Mouse (Mus musculus) left cerebral cortex, adult 2 months (tissue): ENCODE data around the gene Pnpla1. TPM values are rescaled to one million over a fixed set of nuclear protein-coding genes. Genes with fewer than 3 reads are reported as not detected.
A peak's percentile ranks its signal among the peaks of the same experiment; 100 is the strongest.

ENCODE experiments used
- DNase-seq, 2 experiments: peaks; one replicate each; pipeline ENCODE4 v3.0.0; 2021 to 2022; ENCODE audit warnings: low spot score in 2 of 2, mixed read lengths in 1 of 2; ENCODE audit errors: extremely low spot score in 1 of 2
- H3K27ac ChIP-seq: fragments of 200-600 bp; 2 replicates; pipeline ENCODE4 v1.8.1; 2022
- H3K4me3 ChIP-seq: fragments of 200-600 bp; 2 replicates; pipeline ENCODE4 v1.8.1; 2022
- CTCF ChIP-seq: fragments of 200-600 bp; IDR thresholded peaks from 2 replicates; pipeline ENCODE4 v1.8.1; 2022; ENCODE audit warnings: antibody characterized with exemption, mild to moderate bottlenecking, moderate library complexity
- intact Hi-C: fragments of 180-260 bp; cut with DNase I; formaldehyde crosslinking; loops from one replicate; pipeline ENCODE4 v1.15.1; 2025
- total RNA-seq, 2 experiments: library from RNA; stranded (reverse); gene quantifications; 2 replicates each; pipeline ENCODE4 v1.2.3; 2021

Pnpla1 gene
- total RNA-seq, 2 experiments from 2014 or later = 0.61 to 0.66 TPM

- Histone ChIP-seq H3K4me3 (no peak overlapping the region), H3K27ac (no peak overlapping the region)
- intact Hi-C loops = no loop called here
- DNase-seq = no peak
- no peak for TF ChIP-seq CTCF
Measured at GRCm38 (mm10) chr17:28850511-28850910, 7.7 kb upstream of the Pnpla1 start.

GRCm38 (mm10) chr17:28854377-28854776, 3.8 kb upstream of the Pnpla1 start:
- no peak for TF ChIP-seq CTCF
- intact Hi-C loops = no loop called here
- Histone ChIP-seq H3K27ac (no peak overlapping the region), H3K4me3 (no peak overlapping the region)
- no peak for DNase-seq

GRCm38 (mm10) chr17:28855166-28855885, 2.9 kb upstream of the Pnpla1 start:
- TF ChIP-seq CTCF = peak; percentile 53
- Histone ChIP-seq H3K4me3 (no peak overlapping the region), H3K27ac (no peak overlapping the region)
- intact Hi-C loops = no loop called here
- no peak for DNase-seq

- intact Hi-C loops = no loop called here
- Histone ChIP-seq H3K27ac (no peak overlapping the region), H3K4me3 (no peak overlapping the region)
- no peak for TF ChIP-seq CTCF
- DNase-seq = no peak
Measured at GRCm38 (mm10) chr17:28856030-28856429, 2.2 kb upstream of the Pnpla1 start.

GRCm38 (mm10) chr17:28863926-28864325, 5.7 kb downstream of the Pnpla1 start:
- DNase-seq = no peak
- Histone ChIP-seq H3K27ac (no peak overlapping the region), H3K4me3 (no peak overlapping the region)
- TF ChIP-seq CTCF = no peak
- intact Hi-C loops = no loop called here

GRCm38 (mm10) chr17:28864464-28864863, 6.3 kb downstream of the Pnpla1 start:
- Histone ChIP-seq H3K27ac (no peak overlapping the region), H3K4me3 (no peak overlapping the region)
- intact Hi-C loops = no loop called here
- no peak for DNase-seq
- TF ChIP-seq CTCF = no peak

GRCm38 (mm10) chr17:28866921-28867320, 8.7 kb downstream of the Pnpla1 start:
- Histone ChIP-seq H3K4me3 (no peak overlapping the region), H3K27ac (no peak overlapping the region)
- intact Hi-C loops = no loop called here
- TF ChIP-seq CTCF = no peak
- DNase-seq = no peak

- intact Hi-C loops = no loop called here
- DNase-seq = no peak
- no peak for TF ChIP-seq CTCF
- Histone ChIP-seq H3K4me3 (no peak overlapping the region), H3K27ac (no peak overlapping the region)
Measured at GRCm38 (mm10) chr17:28867381-28867780, 9.2 kb downstream of the Pnpla1 start.

GRCm38 (mm10) chr17:28869412-28870110, 11.3 kb downstream of the Pnpla1 start:
- no peak overlapping the region for H3K4me3 ChIP-seq
- DNase-seq = peak; percentile 69 to 79
- peak overlapping the region; percentile 84 for H3K27ac ChIP-seq
- intact Hi-C loops = no loop called here
- TF ChIP-seq CTCF = no peak

- peak overlapping the region; percentile 78 for H3K27ac ChIP-seq
- H3K4me3 ChIP-seq = no peak overlapping the region
- no peak for DNase-seq
- intact Hi-C loops = no loop called here
- TF ChIP-seq CTCF = peak; percentile 16
Measured at GRCm38 (mm10) chr17:28870435-28870834, 12.2 kb downstream of the Pnpla1 start.

- no peak for DNase-seq
- no peak overlapping the region for H3K4me3 ChIP-seq
- no peak overlapping the region for H3K27ac ChIP-seq
- intact Hi-C loops = no loop called here
- no peak for TF ChIP-seq CTCF
Measured at GRCm38 (mm10) chr17:28871831-28872230, 13.6 kb downstream of the Pnpla1 start.

GRCm38 (mm10) chr17:28872322-28872721, 14.1 kb downstream of the Pnpla1 start:
- H3K4me3 ChIP-seq = no peak overlapping the region
- intact Hi-C loops = no loop called here
- H3K27ac ChIP-seq = no peak overlapping the region
- no peak for TF ChIP-seq CTCF
- DNase-seq = no peak

GRCm38 (mm10) chr17:28874216-28874615, 16.0 kb downstream of the Pnpla1 start:
- Histone ChIP-seq H3K27ac (peak overlapping the region; percentile 95), H3K4me3 (no peak overlapping the region)
- intact Hi-C loops = loop anchor here (2.0 kb wide), 3 partner anchors 47 to 183 kb away; partner anchors contain the start of genes Brpf3, Mapk14 and Slc26a8
- peak in 1 of 2 experiments; percentile 37 for DNase-seq
- TF ChIP-seq CTCF = no peak
